Mouse (Mus musculus): ENCODE measurements around the gene Cldn34c3.
"Not testable (repeated sequence)": the region's sequence is repeated elsewhere in the genome, so short reads cannot be mapped to it uniquely, and the experiment has no call there.

Cldn34c3 gene

DNA sequence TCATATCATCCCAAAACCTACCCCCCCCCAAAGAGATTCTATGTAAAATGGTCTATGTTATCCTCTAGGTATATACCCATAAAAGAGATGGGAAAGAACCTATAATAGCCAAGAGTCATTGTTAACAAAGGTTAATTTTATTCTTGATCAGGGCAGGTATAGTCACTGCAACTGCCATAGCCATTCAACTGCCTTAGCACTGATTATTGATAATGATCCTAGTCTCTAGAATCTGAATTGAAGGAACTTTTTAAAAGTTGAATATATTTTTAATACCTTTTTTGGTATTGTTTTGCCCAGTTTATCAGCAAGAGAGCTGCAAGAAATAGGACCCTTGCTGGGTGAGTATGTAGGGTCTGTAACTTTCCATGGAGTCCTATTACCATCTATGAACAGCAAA, at the start of gene Cldn34c3:
Cldn34c3 (plus strand) TSS at position 301 of the 400 bp plus-strand sequence.
- not testable (repeated sequence) for DNase-seq (ENCODE audit: low spot score)

All from urinary bladder, postnatal 10 days (tissue).